Mouse (Mus musculus) cortical plate, adult 2 months (tissue): ENCODE measurements around the gene Klf3. TPM values are rescaled to one million over a fixed set of nuclear protein-coding genes. Genes with fewer than 3 reads are reported as not detected.

ENCODE experiments used
- H3K27ac ChIP-seq: fragments of 200-500 bp; 2 replicates; pipeline ENCODE4 v1.5.1; 2012; ENCODE audit warnings: low read length, control low read depth, inconsistent platforms; ENCODE audit not compliant: insufficient read depth
- H3K4me1 ChIP-seq: fragments of 200-500 bp; 2 replicates; pipeline ENCODE4 v1.6.1; 2011; ENCODE audit warnings: low read length; ENCODE audit not compliant: control insufficient read depth, insufficient read depth
- H3K4me3 ChIP-seq: fragments of 200-500 bp; 2 replicates; pipeline ENCODE4 v1.5.1; 2011; ENCODE audit warnings: mild to moderate bottlenecking, low read length, control low read depth; ENCODE audit not compliant: insufficient read depth
- CTCF ChIP-seq: fragments of 200-500 bp; IDR thresholded peaks from 2 replicates; pipeline ENCODE4 v1.5.1; 2011; ENCODE audit warnings: mild to moderate bottlenecking, control low read depth, low read length; ENCODE audit not compliant: insufficient read depth; ENCODE audit errors: extremely low read depth
- POLR2A ChIP-seq: fragments of 200-500 bp; IDR thresholded peaks from 2 replicates; pipeline ENCODE4 v1.6.1; 2011; ENCODE audit warnings: mild to moderate bottlenecking, low read length, control low read depth; ENCODE audit not compliant: insufficient read depth; ENCODE audit errors: extremely low read depth
- polyA plus RNA-seq: library from polyadenylated mRNA; depleted of rRNA; stranded (reverse); fragments of >200 nt; gene quantifications from 2 replicates; pipeline ENCODE4 v1.2.3, GENCODE M21; 2012

Klf3 gene
- polyA plus RNA-seq, 1 experiment: 18.7 TPM

- H3K4me1 ChIP-seq: peaks cover 3% of the 10 kb centered on the region; the same call in 1 of the 2 replicates
- no peak overlapping the region for H3K4me3 ChIP-seq
- TF ChIP-seq POLR2A (no peak), CTCF (no peak)
These were observed 5.2 kb downstream of the Klf3 start for GRCm38 (mm10) chr5:64808106-64809010.

GRCm38 (mm10) chr5:64809257-64809656 lies 6.1 kb downstream of the Klf3 start:
- Histone ChIP-seq H3K4me3 (no peak overlapping the region), H3K4me1 (peaks cover 3% of the 10 kb centered on the region; the same call in 1 of the 2 replicates), H3K27ac (no peak overlapping the region)
- TF ChIP-seq CTCF (no peak), POLR2A (no peak)

More at GRCm38 (mm10) chr5:64808106-64809010, 5.2 kb downstream of the Klf3 start:
- no peak overlapping the region for H3K27ac ChIP-seq

GRCm38 (mm10) chr5:64809864-64810263 lies 6.7 kb downstream of the Klf3 start:
- TF ChIP-seq POLR2A (no peak), CTCF (no peak)
- H3K4me3 ChIP-seq: no peak overlapping the region
- H3K27ac ChIP-seq: peak overlapping the region; percentile 38; the same call in 1 of the 2 replicates
- H3K4me1 ChIP-seq: peaks cover 3% of the 10 kb centered on the region; the same call in 1 of the 2 replicates

- Histone ChIP-seq H3K27ac (peak overlapping the region; percentile 42; the same call in 1 of the 2 replicates), H3K4me1 (0 out of 2 replicates have a peak, but pooled peaks cover 1% of the 10 kb centered on the region), H3K4me3 (no peak overlapping the region)
- TF ChIP-seq POLR2A (no peak), CTCF (no peak)
These were observed 7.8 kb downstream of the Klf3 start for GRCm38 (mm10) chr5:64810860-64811499.

GRCm38 (mm10) chr5:64811500-64812123 lies 8.4 kb downstream of the Klf3 start:
- peak overlapping the region; percentile 78 for H3K27ac ChIP-seq
- no peak overlapping the region for H3K4me3 ChIP-seq
- H3K4me1 ChIP-seq: 0 out of 2 replicates have a peak, but pooled peaks cover 1% of the 10 kb centered on the region
- TF ChIP-seq CTCF (no peak), POLR2A (no peak)

- H3K4me3 ChIP-seq: no peak overlapping the region
- no peak for TF ChIP-seq CTCF
- TF ChIP-seq POLR2A: no peak
- 0 out of 2 replicates have a peak, but pooled peaks cover 1% of the 10 kb centered on the region for H3K4me1 ChIP-seq
- 0 out of 2 replicates have a peak overlapping the region, but pooled peaks have one; percentile 17 for H3K27ac ChIP-seq
These were observed 9.2 kb downstream of the Klf3 start for GRCm38 (mm10) chr5:64812124-64812982.

GRCm38 (mm10) chr5:64812983-64813304 lies 9.8 kb downstream of the Klf3 start:
- Histone ChIP-seq H3K4me1 (0 out of 2 replicates have a peak, but pooled peaks cover 1% of the 10 kb centered on the region), H3K27ac (0 out of 2 replicates have a peak overlapping the region, but pooled peaks have one; percentile 7), H3K4me3 (no peak overlapping the region)
- TF ChIP-seq CTCF: no peak
- no peak for TF ChIP-seq POLR2A

GRCm38 (mm10) chr5:64813361-64813760 lies 10.2 kb downstream of the Klf3 start:
- no peak overlapping the region for H3K4me3 ChIP-seq
- TF ChIP-seq POLR2A (no peak), CTCF (peak; percentile 85)
- no peak overlapping the region for H3K27ac ChIP-seq
- H3K4me1 ChIP-seq: 0 out of 2 replicates have a peak, but pooled peaks cover 1% of the 10 kb centered on the region

GRCm38 (mm10) chr5:64814416-64814815 lies 11.2 kb downstream of the Klf3 start:
- Histone ChIP-seq H3K4me1 (0 out of 2 replicates have a peak, but pooled peaks cover 1% of the 10 kb centered on the region), H3K4me3 (no peak overlapping the region), H3K27ac (no peak overlapping the region)
- TF ChIP-seq POLR2A: no peak

GRCm38 (mm10) chr5:64815631-64816030 lies 12.4 kb downstream of the Klf3 start:
- Histone ChIP-seq H3K4me3 (no peak overlapping the region), H3K27ac (no peak overlapping the region), H3K4me1 (0 out of 2 replicates have a peak, but pooled peaks cover 1% of the 10 kb centered on the region)
- TF ChIP-seq POLR2A (no peak), CTCF (no peak)
